Mouse (Mus musculus): ENCODE measurements around the gene Strc.

GRCm38 (mm10) chr2:121354378-121354777, 32.6 kb downstream of the Strc start:
- no peak for TF ChIP-seq E2F4 (IDR thresholded peaks at IDR 0.05; ENCODE audit: insufficient read depth)
- no peak for TF ChIP-seq POLR2A (IDR thresholded peaks at IDR 0.05; ENCODE audit: insufficient read length, low read depth)
- TF ChIP-seq POLR2AphosphoS2 (IDR thresholded peaks at IDR 0.05; ENCODE audit: insufficient read length, low read depth), result no peak
- TF ChIP-seq TCF12 (IDR thresholded peaks at IDR 0.05; ENCODE audit: insufficient read depth, poor library complexity, severe bottlenecking), result no peak
- no peak for TF ChIP-seq MAX (IDR thresholded peaks at IDR 0.05; ENCODE audit: low read depth)
- no peak for TF ChIP-seq USF1 (IDR thresholded peaks at IDR 0.05; ENCODE audit: low read depth)
- no peak for TF ChIP-seq TCF3 (IDR thresholded peaks at IDR 0.05; ENCODE audit: insufficient read length, low read depth)
- TF ChIP-seq MYOD1 (IDR thresholded peaks at IDR 0.05; ENCODE audit: control insufficient read depth in 1 of 3, insufficient read length in 2 of 3, low read depth in 2 of 3), result no peak
- no peak for TF ChIP-seq CEBPB (IDR thresholded peaks at IDR 0.05; ENCODE audit: insufficient read depth, poor library complexity, severe bottlenecking)
- TF ChIP-seq SRF (IDR thresholded peaks at IDR 0.05; ENCODE audit: control insufficient read depth, insufficient read length, low read depth), result no peak
